Mouse (Mus musculus): ENCODE data around the gene Ceacam10. TPM values are rescaled to one million over a fixed set of nuclear protein-coding genes. Genes with fewer than 3 reads are reported as not detected.
A peak's percentile ranks its signal among the peaks of the same experiment; 100 is the strongest.
"Not testable (repeated sequence)": the region's sequence is repeated elsewhere in the genome, so short reads cannot be mapped to it uniquely, and the experiment has no call there.

Gene Ceacam10
- polyA plus RNA-seq (2017; shearing (Covaris generic)) = not detected

DNA sequence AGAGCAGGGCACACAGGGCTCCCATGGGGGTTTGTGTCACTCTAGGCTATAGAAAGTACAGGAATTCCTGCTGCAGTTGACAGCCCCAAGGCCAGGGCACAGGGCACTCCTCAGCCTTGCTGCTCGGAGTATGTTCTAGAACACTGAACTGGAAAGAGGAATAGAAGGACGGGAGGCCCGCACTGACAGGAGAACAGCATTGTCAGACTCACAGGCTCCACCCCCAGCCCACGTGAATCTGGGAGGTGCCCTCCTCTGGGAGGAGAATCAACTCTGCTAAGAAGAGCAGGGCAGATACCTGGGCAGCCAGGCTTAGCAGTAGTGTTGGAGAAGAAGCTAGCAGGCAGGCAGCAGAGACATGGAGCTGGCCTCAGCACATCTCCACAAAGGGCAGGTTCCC is at the start of gene Ceacam10:
Gene Ceacam10, plus strand, starts transcription at position 289 of the 400 bp plus-strand sequence.
- ATAC-seq = not testable (repeated sequence)

- ATAC-seq = no peak
Observed at GRCm38 (mm10) chr7:24735970-24736670, 40.9 kb upstream of the Ceacam10 start.

GRCm38 (mm10) chr7:24750695-24751094 is 26.3 kb upstream of the Ceacam10 start:
- no peak for ATAC-seq

- no peak for ATAC-seq
Observed at GRCm38 (mm10) chr7:24751610-24752009, 25.4 kb upstream of the Ceacam10 start.

DNA sequence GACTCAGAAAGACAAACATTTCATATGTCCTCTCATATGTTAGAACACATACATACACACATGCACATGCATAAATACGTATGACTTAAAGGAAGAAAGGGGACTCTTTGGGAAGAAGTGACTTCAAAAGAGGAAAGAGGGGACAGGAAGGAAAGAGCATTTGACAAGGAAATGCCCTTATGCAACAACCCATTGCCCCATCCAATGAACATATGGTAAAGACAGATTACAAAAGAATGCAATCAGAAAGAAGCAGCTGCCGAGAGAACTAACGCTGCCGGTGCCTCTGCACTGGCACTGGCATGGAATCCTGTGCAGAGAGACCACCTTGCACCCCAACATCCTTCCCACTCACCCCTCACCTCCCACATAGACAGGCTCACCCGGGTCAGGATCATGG is 23.5 kb upstream of the Ceacam10 start:
- no peak for ATAC-seq

DNA sequence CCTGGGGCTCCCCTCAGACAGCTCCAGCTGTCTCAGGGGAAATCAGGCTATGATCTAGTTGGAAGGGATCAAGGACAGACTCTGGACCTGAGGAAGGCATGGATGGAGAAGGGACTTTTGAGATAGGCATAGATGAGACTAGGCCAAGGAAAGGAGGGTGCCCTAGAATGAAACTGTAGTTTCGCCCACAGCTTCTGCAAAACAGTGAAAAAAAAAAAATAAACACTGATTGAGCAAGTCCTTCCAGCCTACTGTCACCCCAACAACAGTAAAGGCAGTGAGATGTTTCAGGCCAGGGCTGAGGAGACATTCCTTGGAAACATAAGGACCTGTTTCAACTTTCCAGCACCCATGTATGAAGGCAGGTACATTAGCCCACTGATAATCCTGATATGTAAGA is 18.5 kb upstream of the Ceacam10 start:
- no peak for ATAC-seq

- no peak for ATAC-seq
Observed at GRCm38 (mm10) chr7:24760211-24760610, 16.8 kb upstream of the Ceacam10 start, which contains the start of gene Cd177. Gene Cd177, minus strand, starts transcription at chr7:24760311.

GRCm38 (mm10) chr7:24761161-24761560 is 15.8 kb upstream of the Ceacam10 start:
- no peak for ATAC-seq

GRCm38 (mm10) chr7:24762574-24762973 is 14.4 kb upstream of the Ceacam10 start:
- no peak for ATAC-seq

DNA sequence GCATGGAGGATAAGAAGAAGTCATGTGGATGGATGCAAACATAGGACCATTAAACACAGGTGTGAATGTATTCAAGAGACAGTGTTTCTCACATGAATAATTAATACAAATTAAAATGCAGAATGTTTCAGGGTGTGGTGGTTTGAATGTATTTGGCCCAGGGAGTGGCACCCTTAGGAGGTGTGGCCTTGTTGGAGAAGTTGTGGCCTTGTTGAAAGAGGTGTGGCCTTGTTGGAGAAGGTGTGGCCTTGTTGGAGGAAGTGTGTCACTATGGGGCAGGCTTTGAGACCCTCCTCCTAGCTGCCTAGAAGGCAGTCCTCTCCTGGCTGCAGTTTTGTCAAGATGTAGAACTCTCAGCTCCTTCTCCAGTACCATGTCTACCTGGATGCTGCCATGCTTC is 5.6 kb upstream of the Ceacam10 start:
- no peak for ATAC-seq

DNA sequence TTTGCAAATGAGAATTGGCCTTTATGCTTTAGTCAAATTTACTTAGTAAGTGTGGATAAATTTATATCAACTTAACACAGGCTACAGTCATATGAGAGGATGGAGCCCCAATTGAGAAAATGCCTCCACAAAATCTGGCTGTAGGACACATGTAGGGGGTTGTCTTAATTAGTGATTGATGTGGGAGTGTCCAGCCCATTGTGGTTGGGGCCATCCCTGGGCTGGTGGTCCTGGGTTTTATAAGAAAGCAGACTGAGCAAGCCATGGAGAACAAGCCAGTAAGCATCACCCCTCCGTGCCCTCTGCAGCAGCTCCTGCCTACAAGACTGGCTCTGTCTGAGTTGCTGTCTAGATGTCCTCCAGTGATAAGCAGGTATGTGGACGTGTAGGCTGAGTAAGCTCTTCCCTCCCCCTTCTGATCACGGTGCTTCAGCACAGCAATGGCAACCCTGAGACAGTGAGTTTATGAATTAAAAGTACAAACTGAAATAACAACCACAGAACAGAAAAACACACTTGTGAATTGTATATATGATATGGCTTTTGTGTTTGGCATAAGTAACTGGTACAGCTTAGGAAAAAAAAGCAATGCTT is 3.0 kb upstream of the Ceacam10 start:
- no peak for ATAC-seq

DNA sequence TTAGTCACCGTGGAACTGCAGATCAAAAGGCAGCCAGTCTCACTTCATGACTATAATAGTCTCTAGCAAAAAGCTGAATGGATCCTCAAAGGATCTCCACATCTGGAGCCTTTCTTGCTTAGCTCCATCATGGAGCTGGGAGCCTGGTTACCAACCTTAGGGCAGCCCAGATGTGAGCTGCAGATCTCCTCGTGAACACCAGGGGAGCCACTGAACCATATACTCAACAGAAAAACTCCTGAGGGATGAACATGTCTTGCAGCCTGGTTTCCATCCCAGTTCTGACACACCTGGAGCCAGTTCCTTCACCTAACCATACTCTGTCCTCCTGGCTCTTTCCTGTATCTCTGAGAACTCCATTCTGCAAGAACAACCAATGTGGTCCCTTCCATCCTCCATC is 861 bp upstream of the Ceacam10 start:
- no peak for ATAC-seq

GRCm38 (mm10) chr7:24797918-24798317 is 20.9 kb downstream of the Ceacam10 start:
- ATAC-seq = no peak

GRCm38 (mm10) chr7:24802149-24802767 is 25.3 kb downstream of the Ceacam10 start:
- ATAC-seq = no peak

DNA sequence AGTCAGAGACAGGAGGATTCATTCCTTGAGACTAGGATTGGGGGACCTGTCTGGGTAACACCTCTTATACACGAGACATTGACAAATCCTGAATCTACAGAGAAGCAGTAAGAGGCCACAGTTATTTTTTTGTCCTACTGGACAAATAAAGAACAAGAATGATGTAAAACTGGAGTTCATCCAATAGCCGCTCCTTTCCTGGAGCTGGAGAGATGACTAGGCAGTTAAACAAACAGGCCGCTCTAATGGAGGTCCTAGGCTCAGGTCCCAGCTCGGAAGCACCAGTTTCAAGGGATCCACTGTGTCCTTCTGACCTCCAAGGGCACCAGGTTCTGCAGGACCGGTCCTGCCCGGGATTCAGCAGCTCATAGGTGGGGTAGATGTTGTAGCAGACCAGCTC is 27.8 kb downstream of the Ceacam10 start:
- no peak for ATAC-seq

DNA sequence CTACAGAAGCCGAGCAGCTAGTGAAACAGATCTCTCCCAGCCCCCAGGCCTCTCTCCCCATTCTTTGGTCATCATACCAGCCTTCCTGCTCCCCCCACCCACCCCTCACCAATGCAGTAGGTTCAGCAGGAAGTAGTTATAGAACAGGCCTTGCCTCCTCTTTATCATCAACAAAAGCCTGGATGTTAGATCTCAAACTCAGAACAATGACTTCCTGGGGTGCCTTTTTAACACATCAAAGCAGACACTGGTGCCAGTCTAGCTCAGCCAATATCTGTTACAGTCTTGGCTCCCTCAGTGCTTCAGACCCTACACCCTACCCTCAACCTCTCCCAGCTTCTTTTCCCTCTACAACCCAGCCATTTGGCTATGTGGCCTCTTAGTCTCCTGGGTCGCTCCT is 32.0 kb downstream of the Ceacam10 start:
- no peak for ATAC-seq

- peak; percentile 68 for ATAC-seq
Observed at GRCm38 (mm10) chr7:24817502-24817901, 40.5 kb downstream of the Ceacam10 start.

DNA sequence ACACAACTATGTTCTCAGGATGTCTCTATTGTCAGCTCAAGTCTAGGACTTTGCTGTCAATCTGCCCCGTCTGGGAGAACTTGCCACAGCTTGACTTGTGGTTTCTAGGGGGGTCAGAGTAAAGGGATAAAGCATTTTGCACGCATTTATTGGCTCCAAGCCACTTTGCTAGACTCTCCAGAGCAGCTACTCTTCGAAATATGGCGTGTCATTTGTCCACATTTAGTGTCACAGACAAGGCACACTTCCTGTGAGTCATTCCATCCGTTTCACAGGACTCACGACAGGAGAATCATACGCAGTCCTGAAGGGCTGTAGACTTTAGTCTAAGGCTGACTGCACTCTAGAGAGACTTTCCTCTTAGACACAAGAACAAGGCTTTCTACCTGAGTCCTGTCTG is 47.4 kb downstream of the Ceacam10 start:
- no peak for ATAC-seq

DNA sequence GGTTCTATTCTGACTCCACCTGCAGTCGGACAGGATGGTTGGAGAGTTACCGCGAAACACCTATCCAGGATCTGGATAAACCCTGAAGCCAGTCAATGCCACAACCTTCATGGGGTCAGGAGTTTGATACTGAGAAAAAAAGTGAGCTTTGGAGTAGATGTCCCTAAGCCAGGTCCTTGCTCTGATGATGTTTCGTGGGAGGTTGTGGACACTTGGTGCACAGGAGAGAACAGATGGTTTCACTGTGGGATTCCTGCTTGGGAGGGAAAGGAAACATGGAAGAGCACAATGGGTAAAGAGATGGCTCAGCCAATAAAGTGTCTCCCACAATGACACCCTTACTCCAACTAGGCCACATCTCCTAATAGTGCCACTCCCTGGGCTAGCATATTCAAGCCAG is 50.2 kb downstream of the Ceacam10 start:
- ATAC-seq = no peak

Other genes starting within 250 kb of the Ceacam10 start
- gene Irgq, start 246.5 kb upstream of the Ceacam10 start, polyA plus RNA-seq (2017; shearing (Covaris generic)) = 1 to 10 TPM in 2 of 3 experiments, under 1 TPM in 1; 0.79 to 1.2 (median 1.0) TPM
- not detected for gene Pinlyp, start 231.1 kb upstream of the Ceacam10 start, polyA plus RNA-seq (2017; shearing (Covaris generic))
- 10 to 100 TPM; 24.2 to 34.4 (median 31.8) TPM for gene Xrcc1, start 230.9 kb upstream of the Ceacam10 start, polyA plus RNA-seq (2017; shearing (Covaris generic))
- gene Ethe1, start 189.7 kb upstream of the Ceacam10 start, polyA plus RNA-seq (2017; shearing (Covaris generic)) = 10 to 100 TPM; 13.1 to 17.7 (median 17.6) TPM
- under 1 TPM in 2 of 3 experiments, not detected in 1; 0.13 to 0.20 TPM for gene Zfp575, start 189.6 kb upstream of the Ceacam10 start, polyA plus RNA-seq (2017; shearing (Covaris generic))
- 1 to 10 TPM in 1 of 3 experiments, under 1 TPM in 2; 0.22 to 1.2 (median 0.31) TPM for gene Phldb3, start 166.4 kb upstream of the Ceacam10 start, polyA plus RNA-seq (2017; shearing (Covaris generic))
- not detected for gene Lypd3, start 140.7 kb upstream of the Ceacam10 start, polyA plus RNA-seq (2017; shearing (Covaris generic))
- gene Tex101, start 100.5 kb upstream of the Ceacam10 start, polyA plus RNA-seq (2017; shearing (Covaris generic)) = not detected
- gene BC049730, start 68.0 kb upstream of the Ceacam10 start, polyA plus RNA-seq (2017; shearing (Covaris generic)) = not detected
- not detected for gene Gm4763, start 50.3 kb upstream of the Ceacam10 start, polyA plus RNA-seq (2017; shearing (Covaris generic))
- not detected for gene Cd177, start 16.9 kb upstream of the Ceacam10 start, polyA plus RNA-seq (2017; shearing (Covaris generic))
- gene Gm9844, start 85.0 kb downstream of the Ceacam10 start, polyA plus RNA-seq (2017; shearing (Covaris generic)) = 10 to 100 TPM; 14.1 to 61.2 (median 46.0) TPM
- not detected for gene Lypd4, start 92.7 kb downstream of the Ceacam10 start, polyA plus RNA-seq (2017; shearing (Covaris generic))
- not detected for gene Dmrtc2, start 92.9 kb downstream of the Ceacam10 start, polyA plus RNA-seq (2017; shearing (Covaris generic))
- gene Rps19, start 107.2 kb downstream of the Ceacam10 start, polyA plus RNA-seq (2017; shearing (Covaris generic)) = over 10,000 TPM in 2 of 3 experiments, 1,000 to 10,000 TPM in 1; 7,402 to 12,964 (median 12,716) TPM
- gene Cd79a, start 120.2 kb downstream of the Ceacam10 start, polyA plus RNA-seq (2017; shearing (Covaris generic)) = 10 to 100 TPM in 2 of 3 experiments, 1 to 10 TPM in 1; 2.2 to 13.5 (median 10.8) TPM
- 100 to 1,000 TPM; 112 to 198 (median 176) TPM for gene Arhgef1, start 125.7 kb downstream of the Ceacam10 start, polyA plus RNA-seq (2017; shearing (Covaris generic))
- not detected for gene Gm4881, start 167.3 kb downstream of the Ceacam10 start, polyA plus RNA-seq (2017; shearing (Covaris generic))
- 100 to 1,000 TPM; 119 to 244 (median 236) TPM for gene Rabac1, start 195.5 kb downstream of the Ceacam10 start, polyA plus RNA-seq (2017; shearing (Covaris generic))
- gene Atp1a3, start 228.8 kb downstream of the Ceacam10 start, polyA plus RNA-seq (2017; shearing (Covaris generic)) = 1 to 10 TPM in 2 of 3 experiments, under 1 TPM in 1; 0.62 to 3.6 (median 3.4) TPM

All from inflammation-experienced regulatory T-cells, adult 6 months (primary cell).